Mouse (Mus musculus): ENCODE measurements around the gene Cebpa. TPM values are rescaled to one million over a fixed set of nuclear protein-coding genes. Genes with fewer than 3 reads are reported as not detected.

Cebpa gene
- polyA plus RNA-seq, 1 experiment from 2014 or later = 0.43 TPM

DNA sequence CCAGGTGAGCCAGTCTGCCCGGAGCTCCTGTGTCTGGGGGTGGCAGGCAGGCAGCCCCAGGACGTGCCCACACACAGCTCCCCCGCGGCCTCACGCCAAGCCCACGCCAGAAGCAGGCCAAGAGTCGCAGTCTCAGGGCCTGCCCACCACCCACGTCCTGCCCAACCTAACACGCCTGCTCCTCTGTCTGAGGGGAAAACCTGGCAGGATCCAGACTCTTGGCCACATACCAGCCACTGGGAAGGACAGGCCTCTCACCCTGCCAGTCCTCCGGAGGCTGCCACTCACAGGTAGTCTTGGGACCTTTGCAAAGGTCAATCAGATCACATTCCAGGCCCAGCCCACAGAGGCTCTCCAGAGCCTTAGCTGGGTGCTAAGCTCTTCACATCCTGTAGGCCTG lies 27.2 kb downstream of the Cebpa start:
- Histone ChIP-seq H3K27me3 (ENCODE audit: control insufficient read depth, insufficient read depth, low read length) (no peaks in the 10 kb centered on the region), H3K4me2 (replicated peaks; ENCODE audit: low read depth, low read length) (no peak overlapping the region), H3K9ac (ENCODE audit: low read depth, low read length) (no peak overlapping the region), H3K4me3 (ENCODE audit: low read depth, low read length) (no peak overlapping the region), H3K4me1 (replicated peaks; ENCODE audit: control insufficient read depth, insufficient read depth, low read length) (0 out of 2 replicates have a peak, but pooled peaks cover 2% of the 10 kb centered on the region), H3K9me3 (ENCODE audit: control insufficient read depth, low read length) (no peaks in the 10 kb centered on the region), H3K27ac (ENCODE audit: low read depth, low read length) (no peak overlapping the region), H3K36me3 (ENCODE audit: control insufficient read depth, insufficient read depth, low read length) (no peaks in the 10 kb centered on the region)
- 78% methylated on average over 10 of the region's 10 CpGs for WGBS
- no peak for ATAC-seq (ENCODE audit: low FRiP score)
- DNase-seq (ENCODE audit: low spot score) = no peak

DNA sequence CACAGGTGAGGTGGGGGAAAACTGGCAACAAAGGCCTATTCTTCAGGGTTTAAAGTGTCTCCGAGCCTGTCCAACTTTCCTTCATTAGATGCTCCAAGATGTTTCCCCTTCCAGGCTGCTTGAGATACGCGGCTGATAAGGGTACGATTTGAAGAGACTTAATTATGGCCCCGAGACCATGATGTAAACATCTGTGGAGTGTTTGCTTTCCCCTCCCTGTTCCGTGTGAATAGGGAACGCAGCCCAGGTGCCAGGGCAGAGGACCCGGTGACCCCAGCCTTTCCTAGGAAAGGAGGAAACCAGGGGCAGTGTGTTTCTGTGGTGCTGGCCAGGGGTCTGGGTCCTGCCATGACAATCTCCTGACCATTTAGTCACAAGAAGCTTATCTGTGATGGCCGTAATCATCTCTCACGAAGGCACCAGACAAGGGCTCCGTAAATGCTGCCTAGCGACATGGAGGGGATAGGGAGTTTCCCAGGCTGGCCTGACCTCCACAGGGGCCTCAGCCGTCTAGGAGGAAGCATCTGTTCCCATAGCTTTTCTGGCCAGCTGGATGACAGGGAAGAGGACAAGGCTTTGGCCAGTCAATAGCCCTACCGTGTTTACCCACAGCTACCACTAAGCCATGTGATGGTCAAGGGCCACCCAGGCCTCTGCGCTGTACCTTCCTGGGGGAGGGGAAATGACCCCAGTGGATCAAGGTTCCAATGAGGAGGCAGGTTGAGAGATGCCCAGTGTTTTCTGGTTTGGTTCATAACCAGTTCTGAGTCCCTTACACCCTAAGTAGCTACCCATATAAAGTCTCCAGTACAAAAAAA lies 30.7 kb downstream of the Cebpa start:
- Histone ChIP-seq H3K9me3 (ENCODE audit: control insufficient read depth, low read length) (no peaks in the 10 kb centered on the region), H3K4me2 (replicated peaks; ENCODE audit: low read depth, low read length) (no peak overlapping the region), H3K27ac (ENCODE audit: low read depth, low read length) (no peak overlapping the region), H3K36me3 (ENCODE audit: control insufficient read depth, insufficient read depth, low read length) (no peaks in the 10 kb centered on the region), H3K27me3 (ENCODE audit: control insufficient read depth, insufficient read depth, low read length) (no peaks in the 10 kb centered on the region), H3K4me3 (ENCODE audit: low read depth, low read length) (no peak overlapping the region), H3K4me1 (replicated peaks; ENCODE audit: control insufficient read depth, insufficient read depth, low read length) (0 out of 2 replicates have a peak, but pooled peaks cover 2% of the 10 kb centered on the region), H3K9ac (ENCODE audit: low read depth, low read length) (no peak overlapping the region)
- no peak for ATAC-seq (ENCODE audit: low FRiP score)
- 73% methylated on average over 15 of the region's 15 CpGs for WGBS
- no peak for DNase-seq (ENCODE audit: low spot score)

DNA sequence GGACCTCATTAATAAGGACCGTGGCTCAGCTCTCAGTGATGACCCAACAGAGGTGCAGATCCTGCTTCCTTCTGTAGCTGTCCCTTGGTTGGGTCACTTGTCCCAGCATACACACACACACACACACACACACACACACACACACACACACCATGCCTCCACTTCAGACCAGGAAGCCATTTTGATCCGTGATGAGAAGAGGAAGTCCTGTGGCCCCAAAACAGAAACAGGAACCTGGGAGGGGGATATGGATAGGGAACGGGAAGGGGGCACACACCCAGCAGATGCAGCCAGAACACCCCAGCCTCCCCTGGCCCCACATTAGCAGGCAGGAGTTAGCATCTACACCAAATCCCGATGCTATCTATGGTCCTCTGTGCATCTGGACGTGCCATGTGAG lies 31.8 kb downstream of the Cebpa start:
- 77% methylated on average over 5 of the region's 5 CpGs for WGBS
- H3K36me3 ChIP-seq (ENCODE audit: control insufficient read depth, insufficient read depth, low read length) = no peaks in the 10 kb centered on the region
- no peaks in the 10 kb centered on the region for H3K9me3 ChIP-seq (ENCODE audit: control insufficient read depth, low read length)
- H3K9ac ChIP-seq (ENCODE audit: low read depth, low read length) = no peak overlapping the region
- ATAC-seq (ENCODE audit: low FRiP score) (no peak), DNase-seq (ENCODE audit: low spot score) (no peak)
- H3K4me1 ChIP-seq (replicated peaks; ENCODE audit: control insufficient read depth, insufficient read depth, low read length) = 0 out of 2 replicates have a peak, but pooled peaks cover 2% of the 10 kb centered on the region
- H3K27ac ChIP-seq (ENCODE audit: low read depth, low read length) = no peak overlapping the region
- no peaks in the 10 kb centered on the region for H3K27me3 ChIP-seq (ENCODE audit: control insufficient read depth, insufficient read depth, low read length)
- no peak overlapping the region for H3K4me3 ChIP-seq (ENCODE audit: low read depth, low read length)
- H3K4me2 ChIP-seq (replicated peaks; ENCODE audit: low read depth, low read length) = no peak overlapping the region

DNA sequence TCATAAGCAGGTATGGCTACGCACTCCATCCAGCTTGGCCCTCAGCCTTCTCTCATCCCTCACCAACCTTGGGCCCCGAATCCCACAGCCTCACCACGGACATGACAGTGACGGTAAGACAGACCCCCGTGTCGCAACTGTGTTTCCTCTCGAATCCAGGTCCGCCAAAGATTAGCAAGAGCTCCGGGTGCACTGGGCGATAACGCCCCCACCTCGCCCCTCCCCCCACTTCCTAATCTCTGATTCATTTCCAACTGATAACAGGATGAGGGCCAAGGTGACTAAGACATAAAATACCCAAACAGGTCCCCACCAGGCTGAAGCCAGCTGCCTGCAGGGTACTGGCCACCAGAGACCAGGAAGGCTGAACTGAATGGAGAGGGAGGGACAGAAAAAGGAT lies 35.4 kb downstream of the Cebpa start:
- 77% methylated on average over 12 of the region's 12 CpGs for WGBS
- Histone ChIP-seq H3K4me2 (replicated peaks; ENCODE audit: low read depth, low read length) (no peak overlapping the region), H3K9me3 (ENCODE audit: control insufficient read depth, low read length) (no peaks in the 10 kb centered on the region), H3K27ac (ENCODE audit: low read depth, low read length) (no peak overlapping the region), H3K27me3 (ENCODE audit: control insufficient read depth, insufficient read depth, low read length) (no peaks in the 10 kb centered on the region), H3K4me1 (replicated peaks; ENCODE audit: control insufficient read depth, insufficient read depth, low read length) (0 out of 2 replicates have a peak, but pooled peaks cover 2% of the 10 kb centered on the region), H3K9ac (ENCODE audit: low read depth, low read length) (no peak overlapping the region), H3K36me3 (ENCODE audit: control insufficient read depth, insufficient read depth, low read length) (no peaks in the 10 kb centered on the region), H3K4me3 (ENCODE audit: low read depth, low read length) (no peak overlapping the region)
- ATAC-seq (ENCODE audit: low FRiP score) (no peak), DNase-seq (ENCODE audit: low spot score) (no peak)

DNA sequence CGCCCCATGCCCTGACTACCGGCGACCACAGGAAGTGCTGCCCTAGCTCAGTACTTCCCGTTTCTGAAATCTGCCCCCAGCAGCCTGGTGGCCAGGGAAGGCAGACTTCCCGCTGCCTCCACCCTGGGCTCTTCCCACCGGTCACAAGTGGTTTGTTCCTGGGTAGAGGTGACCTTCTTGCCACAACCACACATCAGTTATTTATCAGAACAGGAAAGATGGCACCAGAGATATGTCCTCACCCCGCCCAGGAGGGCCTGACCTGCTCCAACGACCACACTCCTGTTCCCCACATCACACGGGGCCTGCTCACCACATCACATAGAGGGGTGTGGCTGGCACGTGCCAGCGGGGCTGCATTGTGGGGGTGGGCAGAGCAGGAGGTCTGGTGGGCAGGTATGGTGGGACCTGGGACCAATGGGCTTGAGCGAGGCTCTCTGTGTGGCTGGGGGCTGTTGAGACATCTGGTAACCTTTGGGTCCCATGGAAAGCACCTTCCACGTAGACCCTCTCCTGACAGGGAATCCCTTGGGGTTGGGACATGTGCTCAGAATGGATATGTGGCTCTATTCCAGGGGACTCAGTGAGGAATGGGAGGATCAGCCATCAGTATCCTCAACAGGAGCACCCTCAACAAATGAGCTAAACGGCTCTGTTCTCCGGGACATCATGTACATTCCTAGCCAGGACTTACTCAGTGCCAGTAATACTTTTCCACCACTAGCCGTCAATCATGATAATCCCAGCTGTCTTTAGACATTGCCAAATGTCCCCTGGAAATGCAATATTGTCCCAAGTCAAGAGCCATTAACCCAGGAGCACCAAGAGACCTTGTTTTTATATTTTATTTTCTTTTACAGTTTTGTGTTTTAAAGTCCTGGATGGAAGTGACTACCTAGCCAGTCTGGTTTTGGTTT lies 37.7 kb downstream of the Cebpa start:
- H3K9ac ChIP-seq (ENCODE audit: low read depth, low read length) = no peak overlapping the region
- no peak overlapping the region for H3K27ac ChIP-seq (ENCODE audit: low read depth, low read length)
- H3K36me3 ChIP-seq (ENCODE audit: control insufficient read depth, insufficient read depth, low read length) = no peaks in the 10 kb centered on the region
- no peak overlapping the region for H3K4me3 ChIP-seq (ENCODE audit: low read depth, low read length)
- H3K4me2 ChIP-seq (replicated peaks; ENCODE audit: low read depth, low read length) = no peak overlapping the region
- no peaks in the 10 kb centered on the region for H3K9me3 ChIP-seq (ENCODE audit: control insufficient read depth, low read length)
- no peaks in the 10 kb centered on the region for H3K4me1 ChIP-seq (replicated peaks; ENCODE audit: control insufficient read depth, insufficient read depth, low read length)
- ATAC-seq (ENCODE audit: low FRiP score) (no peak), DNase-seq (ENCODE audit: low spot score) (no peak)
- H3K27me3 ChIP-seq (ENCODE audit: control insufficient read depth, insufficient read depth, low read length) = no peaks in the 10 kb centered on the region
- 77% methylated on average over 16 of the region's 16 CpGs for WGBS

DNA sequence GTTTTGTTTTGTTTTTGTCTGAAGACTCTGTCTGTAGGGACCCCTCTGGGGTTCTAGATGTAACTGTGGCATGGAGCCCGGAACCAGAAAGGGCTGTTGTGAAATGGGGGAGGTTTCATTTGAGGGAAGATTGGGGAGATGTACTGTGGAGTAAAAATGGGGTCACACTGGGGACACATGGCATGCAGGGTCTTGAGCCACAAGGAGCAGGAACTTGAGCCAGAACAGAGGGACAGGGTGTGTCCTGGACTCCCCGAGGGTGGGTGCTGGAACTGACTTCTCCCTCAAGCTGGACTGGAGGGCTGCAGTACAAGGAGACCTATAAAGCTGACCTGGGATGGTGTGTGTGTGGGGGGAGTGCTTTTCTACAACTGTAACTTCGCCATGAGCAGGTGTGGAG lies 38.4 kb downstream of the Cebpa start:
- Histone ChIP-seq H3K9me3 (ENCODE audit: control insufficient read depth, low read length) (no peaks in the 10 kb centered on the region), H3K27ac (ENCODE audit: low read depth, low read length) (no peak overlapping the region), H3K4me1 (replicated peaks; ENCODE audit: control insufficient read depth, insufficient read depth, low read length) (no peaks in the 10 kb centered on the region), H3K36me3 (ENCODE audit: control insufficient read depth, insufficient read depth, low read length) (no peaks in the 10 kb centered on the region), H3K27me3 (ENCODE audit: control insufficient read depth, insufficient read depth, low read length) (no peaks in the 10 kb centered on the region), H3K9ac (ENCODE audit: low read depth, low read length) (no peak overlapping the region), H3K4me3 (ENCODE audit: low read depth, low read length) (no peak overlapping the region), H3K4me2 (replicated peaks; ENCODE audit: low read depth, low read length) (no peak overlapping the region)
- 76% methylated on average over 3 of the region's 3 CpGs for WGBS
- DNase-seq (ENCODE audit: low spot score) = no peak
- ATAC-seq (ENCODE audit: low FRiP score) = no peak

DNA sequence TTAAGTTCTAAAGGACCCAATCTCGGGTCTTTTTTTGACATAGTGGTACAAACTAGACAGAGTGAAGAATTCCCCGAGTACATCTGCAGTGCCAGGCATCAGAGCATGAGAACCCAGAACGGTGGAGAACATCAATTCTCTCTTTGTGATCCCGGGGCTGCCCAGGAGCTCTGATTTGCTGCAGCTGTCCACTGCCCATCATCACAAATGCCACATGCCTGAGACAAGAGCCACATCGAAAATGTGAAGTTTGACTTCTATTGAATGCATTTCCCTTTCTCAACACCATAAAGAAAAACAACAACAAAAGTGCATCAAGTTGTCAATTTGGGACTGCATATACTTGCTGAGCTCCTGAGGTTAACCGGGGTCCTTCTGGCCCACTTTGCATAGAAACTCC lies 43.4 kb downstream of the Cebpa start:
- Histone ChIP-seq H3K9me3 (ENCODE audit: control insufficient read depth, low read length) (no peaks in the 10 kb centered on the region), H3K4me1 (replicated peaks; ENCODE audit: control insufficient read depth, insufficient read depth, low read length) (no peaks in the 10 kb centered on the region), H3K27me3 (ENCODE audit: control insufficient read depth, insufficient read depth, low read length) (no peaks in the 10 kb centered on the region), H3K36me3 (ENCODE audit: control insufficient read depth, insufficient read depth, low read length) (no peaks in the 10 kb centered on the region), H3K4me3 (ENCODE audit: low read depth, low read length) (no peak overlapping the region), H3K9ac (ENCODE audit: low read depth, low read length) (no peak overlapping the region), H3K4me2 (replicated peaks; ENCODE audit: low read depth, low read length) (no peak overlapping the region), H3K27ac (ENCODE audit: low read depth, low read length) (no peak overlapping the region)
- no peak for ATAC-seq (ENCODE audit: low FRiP score)
- DNase-seq (ENCODE audit: low spot score) = no peak
- WGBS = 70% methylated on average over 6 of the region's 6 CpGs

DNA sequence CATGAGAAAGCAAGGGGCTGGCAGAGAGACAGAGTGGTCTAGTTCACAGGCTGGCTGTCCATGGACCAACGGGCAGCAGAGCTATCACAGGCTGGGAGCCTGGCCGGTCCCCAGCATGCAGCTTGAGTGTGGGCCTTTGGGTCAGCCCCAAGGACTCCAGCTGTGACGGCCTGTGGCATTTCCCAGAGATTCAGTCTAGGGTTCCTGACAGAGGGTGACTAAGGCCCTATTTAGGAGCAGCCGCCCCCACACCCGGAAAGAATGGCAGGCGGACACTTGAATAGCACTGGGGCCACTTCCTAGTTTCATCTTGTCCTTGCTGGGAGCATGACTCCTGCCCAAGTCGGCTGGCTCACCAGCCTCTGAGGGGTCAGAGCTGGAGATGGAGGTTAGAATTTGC lies 44.5 kb downstream of the Cebpa start:
- WGBS = 68% methylated on average over 7 of the region's 7 CpGs
- DNase-seq (ENCODE audit: low spot score) = no peak

More for the DNA sequence above, 44.5 kb downstream of the Cebpa start:
- Histone ChIP-seq H3K4me1 (replicated peaks; ENCODE audit: control insufficient read depth, insufficient read depth, low read length) (no peaks in the 10 kb centered on the region), H3K27me3 (ENCODE audit: control insufficient read depth, insufficient read depth, low read length) (no peaks in the 10 kb centered on the region), H3K9ac (ENCODE audit: low read depth, low read length) (no peak overlapping the region), H3K27ac (ENCODE audit: low read depth, low read length) (no peak overlapping the region), H3K36me3 (ENCODE audit: control insufficient read depth, insufficient read depth, low read length) (no peaks in the 10 kb centered on the region), H3K9me3 (ENCODE audit: control insufficient read depth, low read length) (no peaks in the 10 kb centered on the region), H3K4me2 (replicated peaks; ENCODE audit: low read depth, low read length) (no peak overlapping the region), H3K4me3 (ENCODE audit: low read depth, low read length) (no peak overlapping the region)
- ATAC-seq (ENCODE audit: low FRiP score) = no peak

All from hindbrain, embryonic 11.5 days (tissue).